Comparison of ENCODE assay signal across 10 mouse cellular contexts in the genomic region with DNA sequence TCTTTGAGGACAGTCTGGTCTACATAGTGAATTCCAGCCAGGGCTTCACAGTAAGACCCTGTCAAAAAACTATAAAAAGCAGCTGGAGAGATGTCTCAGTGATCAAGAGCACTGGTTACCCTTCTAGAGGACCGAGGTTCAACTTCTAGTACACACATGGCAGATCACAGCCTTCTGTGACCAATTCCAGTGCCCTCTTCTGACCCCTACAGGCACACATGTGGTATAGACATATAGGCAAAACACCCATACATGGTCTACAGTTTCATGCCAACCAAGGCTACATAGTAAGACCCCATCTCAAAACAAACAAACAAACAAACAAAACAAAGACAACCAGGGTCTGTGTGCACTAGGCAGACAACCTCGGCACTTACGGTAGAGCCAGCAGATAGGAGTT. TPM values are rescaled to one million over a fixed set of nuclear protein-coding genes. Genes with fewer than 3 reads are reported as not detected.
DNase-seq lines count a peak whose midpoint lies in the region; ATAC-seq and TF ChIP-seq lines count a peak whose summit lies in the region.
"Had no signal": no experiment of that assay in that cellular context is flagged by ENCODE, and none has a peak within 500 bp of the region (broad histone marks: within the 10 kb centered on the region; RNA-seq: fewer than 3 reads in every experiment).

No protein-coding gene starts in this region.

- no peak overlapping the region for H3K4me3 ChIP-seq in midbrain, postnatal 0 days (ENCODE audit: low read depth, low read length)
- H3K4me3 ChIP-seq in midbrain, embryonic 11.5 days (ENCODE audit: low read depth, low read length): no peak overlapping the region
- H3K4me3 ChIP-seq: embryonic facial prominence, embryonic 15.5 days; hindbrain, embryonic 13.5 days had no signal

- no peak overlapping the region for H3K4me2 ChIP-seq in midbrain, postnatal 0 days (ENCODE audit: low read depth, low read length, poor library complexity, severe bottlenecking)
- H3K4me2 ChIP-seq in midbrain, embryonic 11.5 days: no peak overlapping the region
- H3K4me2 ChIP-seq: embryonic facial prominence, embryonic 15.5 days; hindbrain, embryonic 13.5 days had no signal

- peak; percentile 85 for DNase-seq in heart, adult 11 months
- no peak for DNase-seq in heart, adult 8-10 months (ENCODE audit: low spot score)
- DNase-seq in midbrain, postnatal 0 days (ENCODE audit: low spot score): peak; percentile 56
- no peak for DNase-seq in midbrain, embryonic 11.5 days (ENCODE audit: low spot score, missing footprints)
- DNase-seq in embryo, embryonic 11 days: peak; percentile 67
- peak; percentile 55 for DNase-seq in thymus, postnatal 0 days (ENCODE audit: low spot score)
- no peak for DNase-seq in frontal cortex, postnatal 10 days (ENCODE audit: low spot score in 2 of 2)
- no peak for DNase-seq in right cerebral cortex, adult 18-20 months

- ATAC-seq in midbrain, postnatal 0 days (ENCODE audit: low FRiP score): no peak
- no peak for ATAC-seq in midbrain, embryonic 11.5 days (ENCODE audit: low FRiP score)

- no peaks in the 10 kb centered on the region for H3K27me3 ChIP-seq in midbrain, postnatal 0 days (ENCODE audit: insufficient read depth, low read length)
- H3K27me3 ChIP-seq in midbrain, embryonic 11.5 days (ENCODE audit: control insufficient read depth, insufficient read depth, low read length): no peaks in the 10 kb centered on the region
- H3K27me3 ChIP-seq: embryonic facial prominence, embryonic 15.5 days; hindbrain, embryonic 13.5 days had no signal

- no peak overlapping the region for H3K27ac ChIP-seq in midbrain, postnatal 0 days (ENCODE audit: low read depth, low read length)
- H3K27ac ChIP-seq in midbrain, embryonic 11.5 days (ENCODE audit: low read depth, low read length): no peak overlapping the region
- H3K27ac ChIP-seq: embryonic facial prominence, embryonic 15.5 days; hindbrain, embryonic 13.5 days had no signal

- H3K4me1 ChIP-seq in midbrain, postnatal 0 days (ENCODE audit: insufficient read depth, low read length): peaks cover 17% of the 10 kb centered on the region
- peaks cover 25% of the 10 kb centered on the region for H3K4me1 ChIP-seq in midbrain, embryonic 11.5 days (ENCODE audit: control insufficient read depth, insufficient read depth, low read length)

- peaks cover 6% of the 10 kb centered on the region for H3K36me3 ChIP-seq in midbrain, postnatal 0 days (ENCODE audit: insufficient read depth, low read length)
- H3K36me3 ChIP-seq in midbrain, embryonic 11.5 days (ENCODE audit: control insufficient read depth, insufficient read depth, low read length): peaks cover 7% of the 10 kb centered on the region; the same call in 1 of the 2 replicates

- WGBS in midbrain, postnatal 0 days: 55% methylated on average over 3 of the region's 3 CpGs
- WGBS in midbrain, embryonic 11.5 days: 66% methylated on average over 3 of the region's 3 CpGs

- no peaks in the 10 kb centered on the region for H3K9me3 ChIP-seq in midbrain, postnatal 0 days (ENCODE audit: low read length)
- no peaks in the 10 kb centered on the region for H3K9me3 ChIP-seq in midbrain, embryonic 11.5 days (ENCODE audit: control insufficient read depth, low read length)
- H3K9me3 ChIP-seq: embryonic facial prominence, embryonic 15.5 days; hindbrain, embryonic 13.5 days had no signal

- H3K9ac ChIP-seq in midbrain, postnatal 0 days (replicated peaks; ENCODE audit: low read length, poor library complexity, severe bottlenecking): no peak overlapping the region
- no peak overlapping the region for H3K9ac ChIP-seq in midbrain, embryonic 11.5 days (ENCODE audit: low read length)
- H3K9ac ChIP-seq: embryonic facial prominence, embryonic 15.5 days; hindbrain, embryonic 13.5 days had no signal

- peak; percentile 70 for TF ChIP-seq CTCF in midbrain, postnatal 0 days (IDR thresholded peaks at IDR 0.05)

RNA-seq across cellular contexts. Expression of a gene that starts 4.8 kb away (rescaled TPM):
- 1 to 10 TPM; 4.6 to 6.7 (median 5.6) TPM for total RNA-seq in heart, adult 8-10 months (2022)
- 15.7 and 16.8 TPM in 2 replicates for total RNA-seq in midbrain, postnatal 0 days (2014; rRNA removed)
- polyA plus RNA-seq in midbrain, postnatal 0 days (2015; fragmentation: Nextera tagmentation; extraction: Ambion mirVana): 12.6 and 14.2 TPM in 2 replicates
- polyA plus RNA-seq in midbrain, embryonic 11.5 days (2014; fragmentation: Nextera tagmentation; extraction: Ambion mirVana): 35.1 and 36.4 TPM in 2 replicates
- polyA plus RNA-seq in thymus, postnatal 0 days (2015; fragmentation: Nextera tagmentation; extraction: Ambion mirVana): 27.0 and 30.6 TPM in 2 replicates

RNA-seq across cellular contexts. Expression of a gene that starts 4.9 kb away (rescaled TPM):
- 10 to 100 TPM; 12.8 to 16.3 (median 14.1) TPM for total RNA-seq in heart, adult 8-10 months (2022)
- 29.5 and 34.5 TPM in 2 replicates for total RNA-seq in midbrain, postnatal 0 days (2014; rRNA removed)
- 30.3 and 31.9 TPM in 2 replicates for polyA plus RNA-seq in midbrain, postnatal 0 days (2015; fragmentation: Nextera tagmentation; extraction: Ambion mirVana)
- 144 and 147 TPM in 2 replicates for polyA plus RNA-seq in midbrain, embryonic 11.5 days (2014; fragmentation: Nextera tagmentation; extraction: Ambion mirVana)
- 138 and 165 TPM in 2 replicates for polyA plus RNA-seq in thymus, postnatal 0 days (2015; fragmentation: Nextera tagmentation; extraction: Ambion mirVana)

RNA-seq across cellular contexts. Expression of a gene that starts 15.2 kb away (rescaled TPM):
- total RNA-seq in heart, adult 8-10 months (2022): 100 to 1,000 TPM; 105 to 137 (median 128) TPM
- 145 and 155 TPM in 2 replicates for total RNA-seq in midbrain, postnatal 0 days (2014; rRNA removed)
- polyA plus RNA-seq in midbrain, postnatal 0 days (2015; fragmentation: Nextera tagmentation; extraction: Ambion mirVana): 151 and 166 TPM in 2 replicates
- polyA plus RNA-seq in midbrain, embryonic 11.5 days (2014; fragmentation: Nextera tagmentation; extraction: Ambion mirVana): 11.0 and 12.3 TPM in 2 replicates
- 0.61 and 0.77 TPM in 2 replicates for polyA plus RNA-seq in thymus, postnatal 0 days (2015; fragmentation: Nextera tagmentation; extraction: Ambion mirVana)

RNA-seq across cellular contexts. Expression of a gene that starts 26.3 kb away (rescaled TPM):
- under 1 TPM; 0.22 to 0.66 (median 0.40) TPM for total RNA-seq in heart, adult 8-10 months (2022)
- total RNA-seq in midbrain, postnatal 0 days (2014; rRNA removed): 9.5 and 12.5 TPM in 2 replicates
- 3.9 and 4.1 TPM in 2 replicates for polyA plus RNA-seq in midbrain, postnatal 0 days (2015; fragmentation: Nextera tagmentation; extraction: Ambion mirVana)
- polyA plus RNA-seq in midbrain, embryonic 11.5 days (2014; fragmentation: Nextera tagmentation; extraction: Ambion mirVana): 1.00 and 1.9 TPM in 2 replicates
- 0.12 and 0.20 TPM in 2 replicates for polyA plus RNA-seq in thymus, postnatal 0 days (2015; fragmentation: Nextera tagmentation; extraction: Ambion mirVana)

RNA-seq across cellular contexts. Expression of a gene that starts 30.5 kb away (rescaled TPM):
- 10 to 100 TPM; 12.4 to 16.3 (median 13.1) TPM for total RNA-seq in heart, adult 8-10 months (2022)
- 145 and 161 TPM in 2 replicates for total RNA-seq in midbrain, postnatal 0 days (2014; rRNA removed)
- polyA plus RNA-seq in midbrain, postnatal 0 days (2015; fragmentation: Nextera tagmentation; extraction: Ambion mirVana): 167 and 175 TPM in 2 replicates
- 10.4 and 12.2 TPM in 2 replicates for polyA plus RNA-seq in midbrain, embryonic 11.5 days (2014; fragmentation: Nextera tagmentation; extraction: Ambion mirVana)
- polyA plus RNA-seq in thymus, postnatal 0 days (2015; fragmentation: Nextera tagmentation; extraction: Ambion mirVana): 1.7 and 1.8 TPM in 2 replicates

Comparison
In these comparisons a context has a peak if more than half of its experiments do, and no peak if none do; other contexts are left out.
1. DNase-seq: peak in heart, adult 11 months (single experiment), midbrain, postnatal 0 days (single experiment), embryo, embryonic 11 days (single experiment) and thymus, postnatal 0 days (single experiment); none in heart, adult 8-10 months (single experiment), midbrain, embryonic 11.5 days (single experiment), frontal cortex, postnatal 10 days (0 of 2) and right cerebral cortex, adult 18-20 months (single experiment).
2. RNA of a gene that starts 15.2 kb away (polyA plus RNA-seq): 151 to 166 TPM in midbrain, postnatal 0 days; 11.0 to 12.3 TPM in midbrain, embryonic 11.5 days and 0.61 to 0.77 TPM in thymus, postnatal 0 days; every median in the first group is over 10 times any median in the second.